Mouse (Mus musculus) retina, embryonic 14.5 days (tissue): Measurements from ENCODE around the gene Cby3.
A peak's percentile ranks its signal among the peaks of the same experiment; 100 is the strongest.

Experiments used
- DNase-seq: peaks from one replicate; pipeline ENCODE4 v3.0.0-alpha.2; 2015; ENCODE audit warnings: low spot score

The Cby3 gene

GRCm38 (mm10) chr11:50364548-50364947 lies 10.3 kb downstream of the Cby3 start:
- DNase-seq: peak; percentile 90

- no peak for DNase-seq
Observed at GRCm38 (mm10) chr11:50365322-50365721, 11.1 kb downstream of the Cby3 start.

- DNase-seq: no peak
Observed at GRCm38 (mm10) chr11:50367531-50367930, 13.3 kb downstream of the Cby3 start.

- DNase-seq: no peak
Observed at GRCm38 (mm10) chr11:50369360-50369911, 15.2 kb downstream of the Cby3 start.

- DNase-seq: peak; percentile 58
Observed at GRCm38 (mm10) chr11:50370969-50371368, 16.7 kb downstream of the Cby3 start.

GRCm38 (mm10) chr11:50371399-50371841 lies 17.2 kb downstream of the Cby3 start:
- DNase-seq: peak; percentile 84

- DNase-seq: no peak
Observed at GRCm38 (mm10) chr11:50371911-50372310, 17.6 kb downstream of the Cby3 start.

- DNase-seq: no peak
Observed at GRCm38 (mm10) chr11:50373086-50373485, 18.8 kb downstream of the Cby3 start.

- no peak for DNase-seq
Observed at GRCm38 (mm10) chr11:50373621-50374020, 19.4 kb downstream of the Cby3 start.

GRCm38 (mm10) chr11:50374286-50375015 lies 20.2 kb downstream of the Cby3 start:
- DNase-seq: no peak

- no peak for DNase-seq
Observed at GRCm38 (mm10) chr11:50375421-50375820, 21.2 kb downstream of the Cby3 start.

- no peak for DNase-seq
Observed at GRCm38 (mm10) chr11:50376156-50376790, 22.0 kb downstream of the Cby3 start.

- peak; percentile 100 for DNase-seq
Observed at GRCm38 (mm10) chr11:50376911-50377891, 22.9 kb downstream of the Cby3 start, which contains the start of gene Hnrnph1. TSS of gene Hnrnph1 (plus strand) at chr11:50376990.

GRCm38 (mm10) chr11:50377892-50378684 lies 23.8 kb downstream of the Cby3 start:
- DNase-seq: peak; percentile 86

GRCm38 (mm10) chr11:50379023-50379752 lies 24.9 kb downstream of the Cby3 start:
- DNase-seq: no peak

- DNase-seq: no peak
Observed at GRCm38 (mm10) chr11:50381311-50381710, 27.0 kb downstream of the Cby3 start.

- DNase-seq: no peak
Observed at GRCm38 (mm10) chr11:50387167-50387679, 33.0 kb downstream of the Cby3 start.

GRCm38 (mm10) chr11:50387697-50388096 lies 33.4 kb downstream of the Cby3 start:
- no peak for DNase-seq

- no peak for DNase-seq
Observed at GRCm38 (mm10) chr11:50388217-50388929, 34.1 kb downstream of the Cby3 start.
